11 mouse cellular contexts compared by ENCODE assay signal in genomic region chr1:108597129-108597528, GRCm38 (mm10).
"Had no signal": no experiment of that assay in that cellular context is flagged by ENCODE, and none has a peak within 500 bp of the region (broad histone marks: within the 10 kb centered on the region; RNA-seq: fewer than 3 reads in every experiment).

No protein-coding gene starts in this region.

- DNase-seq: retina, postnatal 1 day; right cerebral cortex, adult 18-20 months; right cerebral cortex, postnatal 14 days; right cerebral cortex, postnatal 25 days; right cerebral cortex, postnatal 4 days; spleen, adult 18-20 months; thymus, adult 18-20 months; thymus, adult 2 months; thymus, postnatal 14 days; thymus, postnatal 25 days; thymus, postnatal 4 days had no signal
